Mouse (Mus musculus) myocyte (in vitro differentiated cells): ENCODE results near the gene Nfe2l3. TPM values are rescaled to one million over a fixed set of nuclear protein-coding genes. Genes with fewer than 3 reads are reported as not detected.
A peak's percentile ranks its signal among the peaks of the same experiment; 100 is the strongest.

Experiments
- H3K27me3 ChIP-seq: one replicate; pipeline ENCODE4 v1.6.1; 2011; ENCODE audit not compliant: control insufficient read depth, insufficient read depth, insufficient read length
- H3K36me3 ChIP-seq: one replicate; pipeline ENCODE4 v1.6.1; 2011; ENCODE audit not compliant: control insufficient read depth, insufficient read depth
- H3K4me2 ChIP-seq: one replicate; pipeline ENCODE4 v1.6.1; 2011; ENCODE audit warnings: low read depth, control low read depth
- H3K4me3 ChIP-seq: one replicate; pipeline ENCODE4 v1.5.1; 2011; ENCODE audit warnings: mild to moderate bottlenecking, control low read depth, moderate library complexity
- H3K79me2 ChIP-seq: one replicate; pipeline ENCODE4 v1.6.1; 2011; ENCODE audit not compliant: control insufficient read depth, insufficient read depth
- H3ac ChIP-seq: one replicate; pipeline ENCODE4 v1.6.1; 2011; ENCODE audit not compliant: control insufficient read depth, insufficient read length
- CEBPB ChIP-seq: IDR thresholded peaks from 2 replicates; pipeline ENCODE4 v1.6.1; 2011; ENCODE audit warnings: mild to moderate bottlenecking, moderate library complexity; ENCODE audit not compliant: poor library complexity, insufficient read depth, severe bottlenecking
- E2F4 ChIP-seq: IDR thresholded peaks from one replicate; pipeline ENCODE4 v1.6.1; 2011; ENCODE audit warnings: mild to moderate bottlenecking, control low read depth, moderate library complexity; ENCODE audit not compliant: insufficient read depth
- MAX ChIP-seq: IDR thresholded peaks from one replicate; pipeline ENCODE4 v1.6.1; 2011; ENCODE audit warnings: low read depth, mild to moderate bottlenecking, control low read depth
- MYOD1 ChIP-seq, 3 experiments: IDR thresholded peaks; one replicate each; pipeline ENCODE4 v1.6.1; 2011; ENCODE audit warnings: control low read depth in 2 of 3, low read depth in 2 of 3, mild to moderate bottlenecking in 2 of 3, moderate library complexity in 1 of 3; ENCODE audit not compliant: insufficient read length in 2 of 3, control insufficient read depth in 1 of 3
- MYOG ChIP-seq, 3 experiments: IDR thresholded peaks; one replicate each; pipeline ENCODE4 v1.6.1; 2011; ENCODE audit warnings: control low read depth in 2 of 3, low read depth in 2 of 3, mild to moderate bottlenecking in 2 of 3; ENCODE audit not compliant: insufficient read length in 2 of 3, control insufficient read depth in 1 of 3, insufficient read depth in 1 of 3
- POLR2A ChIP-seq: IDR thresholded peaks from one replicate; pipeline ENCODE4 v1.6.1; 2011; ENCODE audit warnings: low read depth, mild to moderate bottlenecking, control low read depth, moderate library complexity; ENCODE audit not compliant: insufficient read length
- POLR2AphosphoS2 ChIP-seq: IDR thresholded peaks from one replicate; pipeline ENCODE4 v1.6.1; 2011; ENCODE audit warnings: low read depth, control low read depth; ENCODE audit not compliant: insufficient read length
- REST ChIP-seq: IDR thresholded peaks from one replicate; pipeline ENCODE4 v1.6.1; 2011; ENCODE audit warnings: mild to moderate bottlenecking, control low read depth, moderate library complexity; ENCODE audit not compliant: insufficient read depth, insufficient read length
- SRF ChIP-seq: IDR thresholded peaks from one replicate; pipeline ENCODE4 v1.6.1; 2011; ENCODE audit warnings: low read depth; ENCODE audit not compliant: control insufficient read depth, insufficient read length
- TCF12 ChIP-seq: IDR thresholded peaks from one replicate; pipeline ENCODE4 v1.6.1; 2011; ENCODE audit warnings: mild to moderate bottlenecking, control low read depth; ENCODE audit not compliant: poor library complexity, insufficient read depth, severe bottlenecking
- TCF3 ChIP-seq: IDR thresholded peaks from one replicate; pipeline ENCODE4 v1.6.1; 2011; ENCODE audit warnings: low read depth, control low read depth; ENCODE audit not compliant: insufficient read length
- USF1 ChIP-seq: IDR thresholded peaks from one replicate; pipeline ENCODE4 v1.6.1; 2011; ENCODE audit warnings: low read depth, mild to moderate bottlenecking, control low read depth, moderate library complexity
- polyA plus RNA-seq: library from polyadenylated mRNA; unstranded; fragments of >200 nt; fragmentation: generic; extraction: Trizol; gene quantifications from one replicate; pipeline ENCODE4 v1.2.1, GENCODE M21; 2012; ENCODE audit warnings: missing spikeins

Nfe2l3 gene
- polyA plus RNA-seq, 1 experiment, result 0.06 TPM

- Histone ChIP-seq H3K4me3 (peak within 1 kb of the TSS; percentile 80), H3ac (peak within 1 kb of the TSS; percentile 83), H3K79me2 (peaks cover 87% of the 10 kb centered on the region), H3K36me3 (peaks cover 40% of the 10 kb centered on the region), H3K4me2 (peak within 1 kb of the TSS; percentile 49), H3K27me3 (no peaks in the 10 kb centered on the region)
- peak; percentile 99 for TF ChIP-seq POLR2AphosphoS2
- peak; percentile 54; the same call in 1 of the 2 replicates for TF ChIP-seq CEBPB
- TF ChIP-seq POLR2A, result peak; percentile 94
- TF ChIP-seq REST, result peak; percentile 55
- no peak for TF ChIP-seq MAX
- TF ChIP-seq SRF, result peak; percentile 64
- TF ChIP-seq TCF3, result no peak
- no peak for TF ChIP-seq MYOD1 (IDR thresholded peaks at IDR 0.05; ENCODE audit: control insufficient read depth in 1 of 3, insufficient read length in 2 of 3, low read depth in 2 of 3)
- peak; percentile 70 for TF ChIP-seq E2F4
- TF ChIP-seq TCF12, result no peak
These were observed 37.3 kb downstream of the Nfe2l3 start, which contains the start of gene Hnrnpa2b1 for GRCm38 (mm10) chr6:51469715-51470310. Hnrnpa2b1 (minus strand) TSS chr6:51469894.

GRCm38 (mm10) chr6:51470311-51471178, 38.1 kb downstream of the Nfe2l3 start, which contains the start of gene Cbx3:
Cbx3 (plus strand) TSS chr6:51470360.
- Histone ChIP-seq H3ac (peak within 1 kb of the TSS; percentile 83), H3K4me2 (peak within 1 kb of the TSS; percentile 68), H3K79me2 (peaks cover 87% of the 10 kb centered on the region), H3K27me3 (no peaks in the 10 kb centered on the region), H3K36me3 (peaks cover 37% of the 10 kb centered on the region), H3K4me3 (peak within 1 kb of the TSS; percentile 80)
- no peak for TF ChIP-seq REST
- no peak for TF ChIP-seq SRF
- no peak for TF ChIP-seq TCF12
- peak; percentile 57 for TF ChIP-seq POLR2A
- no peak for TF ChIP-seq CEBPB
- no peak for TF ChIP-seq E2F4
- peak in 1 of 3 experiments; percentile 36 for TF ChIP-seq MYOD1 (IDR thresholded peaks at IDR 0.05; ENCODE audit: control insufficient read depth in 1 of 3, insufficient read length in 2 of 3, low read depth in 2 of 3)
- TF ChIP-seq TCF3, result no peak
- peak in 2 of 3 experiments; percentile 13 to 55 for TF ChIP-seq MYOG (IDR thresholded peaks at IDR 0.05; ENCODE audit: control insufficient read depth in 1 of 3, insufficient read depth in 1 of 3, insufficient read length in 2 of 3, low read depth in 2 of 3)
- TF ChIP-seq MAX, result no peak
- peak; percentile 16 for TF ChIP-seq POLR2AphosphoS2
- TF ChIP-seq USF1, result no peak

GRCm38 (mm10) chr6:51471179-51471505, 38.7 kb downstream of the Nfe2l3 start:
- H3ac ChIP-seq, result peak overlapping the region; percentile 83
- peaks cover 37% of the 10 kb centered on the region for H3K36me3 ChIP-seq
- peaks cover 87% of the 10 kb centered on the region for H3K79me2 ChIP-seq
- peak overlapping the region; percentile 68 for H3K4me2 ChIP-seq
- TF ChIP-seq MYOG (IDR thresholded peaks at IDR 0.05; ENCODE audit: control insufficient read depth in 1 of 3, insufficient read depth in 1 of 3, insufficient read length in 2 of 3, low read depth in 2 of 3) (no peak), E2F4 (no peak), USF1 (no peak), POLR2A (no peak), MAX (no peak), POLR2AphosphoS2 (no peak)
- H3K27me3 ChIP-seq, result no peaks in the 10 kb centered on the region
- peak overlapping the region; percentile 80 for H3K4me3 ChIP-seq

- peaks cover 37% of the 10 kb centered on the region for H3K36me3 ChIP-seq
- H3K4me3 ChIP-seq, result peak overlapping the region; percentile 80
- peak overlapping the region; percentile 68 for H3K4me2 ChIP-seq
- peaks cover 87% of the 10 kb centered on the region for H3K79me2 ChIP-seq
- no peaks in the 10 kb centered on the region for H3K27me3 ChIP-seq
- no peak for TF ChIP-seq TCF12
- no peak for TF ChIP-seq E2F4
- TF ChIP-seq USF1, result no peak
- no peak for TF ChIP-seq SRF
- TF ChIP-seq MYOD1 (IDR thresholded peaks at IDR 0.05; ENCODE audit: control insufficient read depth in 1 of 3, insufficient read length in 2 of 3, low read depth in 2 of 3), result no peak
- no peak for TF ChIP-seq REST
- no peak for TF ChIP-seq POLR2AphosphoS2
- no peak overlapping the region for H3ac ChIP-seq
These were observed 39.3 kb downstream of the Nfe2l3 start for GRCm38 (mm10) chr6:51471782-51472181.
